Mouse (Mus musculus): ENCODE results near the gene Actr6. TPM values are rescaled to one million over a fixed set of nuclear protein-coding genes. Genes with fewer than 3 reads are reported as not detected.
"Not testable (repeated sequence)": the region's sequence is repeated elsewhere in the genome, so short reads cannot be mapped to it uniquely, and the experiment has no call there.

Actr6 gene
- polyA plus RNA-seq, 1 experiment = 20.2 TPM

DNA sequence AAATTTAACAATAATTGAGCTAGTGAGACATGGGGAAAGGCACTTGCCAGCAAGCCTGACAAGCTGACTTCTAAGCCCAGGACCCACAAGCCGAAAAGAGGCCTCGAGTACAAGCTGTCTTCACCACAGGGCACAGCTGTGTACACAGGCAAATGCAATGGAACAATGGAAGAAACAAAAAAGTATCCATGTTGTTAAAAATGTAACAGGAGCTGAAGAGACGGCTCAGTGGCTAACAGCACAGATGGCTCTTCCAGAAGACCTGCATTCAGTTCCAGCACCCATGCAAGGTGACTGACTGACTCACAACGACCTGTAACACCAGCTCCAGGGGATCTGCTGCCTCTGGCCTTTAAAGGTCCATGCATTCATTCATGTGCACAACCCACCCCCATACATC lies 55.5 kb downstream of the Actr6 start:
- peak; percentile 51 for DNase-seq (ENCODE audit: low read depth)
- TF ChIP-seq CTCF (IDR thresholded peaks at IDR 0.05; ENCODE audit: borderline replicate concordance, extremely low read depth, insufficient read depth, insufficient read length) (no peak), POLR2A (IDR thresholded peaks at IDR 0.05; ENCODE audit: borderline replicate concordance, extremely low read depth, insufficient read depth, insufficient read length, poor library complexity, severe bottlenecking) (no peak)

GRCm38 (mm10) chr10:89670371-89670770 lies 61.7 kb downstream of the Actr6 start:
- not testable (repeated sequence) for DNase-seq (ENCODE audit: low read depth)

GRCm38 (mm10) chr10:89667571-89667970 lies 64.5 kb downstream of the Actr6 start:
- TF ChIP-seq POLR2A (IDR thresholded peaks at IDR 0.05; ENCODE audit: borderline replicate concordance, extremely low read depth, insufficient read depth, insufficient read length, poor library complexity, severe bottlenecking) (no peak), CTCF (IDR thresholded peaks at IDR 0.05; ENCODE audit: borderline replicate concordance, extremely low read depth, insufficient read depth, insufficient read length) (no peak)
- DNase-seq (ENCODE audit: low read depth) = peak; percentile 19

DNA sequence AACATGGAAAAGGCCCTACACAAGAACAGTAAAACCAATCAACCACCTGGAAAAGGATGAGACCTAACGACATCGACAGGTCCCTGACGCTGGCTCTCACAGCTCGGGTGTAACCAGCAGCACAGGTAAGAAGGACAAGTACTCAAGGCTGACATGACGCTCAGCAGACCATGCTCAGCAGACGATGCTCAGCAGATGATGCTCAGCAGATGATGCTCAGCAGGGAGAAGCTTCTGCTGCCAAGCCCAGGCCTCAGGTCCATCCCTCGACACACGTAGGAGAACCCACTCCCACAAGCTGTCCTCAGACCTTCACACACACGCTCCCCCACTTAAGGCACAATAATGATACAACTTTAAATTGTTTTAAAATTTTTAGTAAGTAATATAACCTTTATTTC lies 66.4 kb downstream of the Actr6 start:
- TF ChIP-seq POLR2A (IDR thresholded peaks at IDR 0.05; ENCODE audit: borderline replicate concordance, extremely low read depth, insufficient read depth, insufficient read length, poor library complexity, severe bottlenecking) (no peak), CTCF (IDR thresholded peaks at IDR 0.05; ENCODE audit: borderline replicate concordance, extremely low read depth, insufficient read depth, insufficient read length) (no peak)
- DNase-seq (ENCODE audit: low read depth) = no peak

GRCm38 (mm10) chr10:89664977-89665645 lies 67.0 kb downstream of the Actr6 start:
- TF ChIP-seq POLR2A (IDR thresholded peaks at IDR 0.05; ENCODE audit: borderline replicate concordance, extremely low read depth, insufficient read depth, insufficient read length, poor library complexity, severe bottlenecking) (no peak), CTCF (IDR thresholded peaks at IDR 0.05; ENCODE audit: borderline replicate concordance, extremely low read depth, insufficient read depth, insufficient read length) (no peak)
- DNase-seq (ENCODE audit: low read depth) = no peak

Other genes starting within 250 kb of the Actr6 start
- 0.04 and 0.07 TPM in 2 replicates for gene Nr1h4, start 198.7 kb downstream of the Actr6 start, polyA plus RNA-seq (2012; rRNA removed)
- gene Slc17a8, start 111.0 kb downstream of the Actr6 start, polyA plus RNA-seq (2012; rRNA removed) = 1.1 and 3.1 TPM in 2 replicates
- 44.8 and 49.0 TPM in 2 replicates for gene Scyl2, start 46.0 kb downstream of the Actr6 start, polyA plus RNA-seq (2012; rRNA removed)
- 29.2 and 36.3 TPM in 2 replicates for gene Uhrf1bp1l, start 12.7 kb upstream of the Actr6 start, polyA plus RNA-seq (2012; rRNA removed)
- 55.7 and 67.7 TPM in 2 replicates for gene Anks1b, start 141.2 kb upstream of the Actr6 start, polyA plus RNA-seq (2012; rRNA removed)